Mouse (Mus musculus) neural tube, embryonic 13.5 days (tissue): ENCODE data around the gene 4930415O20Rik. TPM values are rescaled to one million over a fixed set of nuclear protein-coding genes. Genes with fewer than 3 reads are reported as not detected.
A peak's percentile ranks its signal among the peaks of the same experiment; 100 is the strongest.

ENCODE experiments used
- ATAC-seq: fragments of 200-750 bp; cut with Nextera tagmentation; 2 replicates; pipeline ENCODE4 v1.8.0; 2017; ENCODE audit warnings: low read depth, mild to moderate bottlenecking, moderate TSS enrichment, moderate library complexity
- H3K27ac ChIP-seq: fragments of 300-500 bp; sonication (generic); replicated peaks from 2 replicates; pipeline ENCODE4 v1.5.1; 2015; ENCODE audit warnings: moderate library complexity, mild to moderate bottlenecking, inconsistent platforms
- H3K27me3 ChIP-seq: fragments of 300-500 bp; sonication (generic); 2 replicates; pipeline ENCODE4 v1.6.1; 2015; ENCODE audit warnings: mild to moderate bottlenecking, inconsistent platforms
- H3K36me3 ChIP-seq: fragments of 300-500 bp; sonication (generic); 2 replicates; pipeline ENCODE4 v1.6.1; 2015; ENCODE audit warnings: mild to moderate bottlenecking, inconsistent platforms
- H3K4me1 ChIP-seq: fragments of 300-500 bp; sonication (generic); replicated peaks from 2 replicates; pipeline ENCODE4 v1.6.1; 2015; ENCODE audit warnings: inconsistent platforms
- H3K4me2 ChIP-seq: fragments of 300-500 bp; sonication (generic); 2 replicates; pipeline ENCODE4 v1.6.1; 2015; ENCODE audit warnings: inconsistent platforms, mild to moderate bottlenecking, moderate library complexity
- H3K4me3 ChIP-seq: fragments of 300-500 bp; sonication (generic); 2 replicates; pipeline ENCODE4 v1.5.1; 2015; ENCODE audit warnings: mild to moderate bottlenecking, inconsistent platforms
- H3K9ac ChIP-seq: fragments of 300-500 bp; sonication (generic); 2 replicates; pipeline ENCODE4 v1.6.1; 2015; ENCODE audit warnings: moderate library complexity, mild to moderate bottlenecking, inconsistent platforms
- H3K9me3 ChIP-seq: fragments of 300-500 bp; sonication (generic); 2 replicates; pipeline ENCODE4 v1.6.1; 2016; ENCODE audit warnings: inconsistent platforms
- WGBS: fragments of 180-500 bp; shearing (Covaris S2); methylation state at CpG from one replicate; pipeline ENCODE4 v1.1.7; 2015; 5-methylcytosine and 5-hydroxymethylcytosine counted together
- polyA plus RNA-seq: library from polyadenylated mRNA; unstranded; fragments of >200 nt; fragmentation: Nextera tagmentation; extraction: Ambion mirVana; gene quantifications from 2 replicates; pipeline ENCODE4 v1.2.1, GENCODE M21; 2015

Gene 4930415O20Rik
- polyA plus RNA-seq, 1 experiment from 2014 or later, result not detected

GRCm38 (mm10) chr15:98626487-98627212, 55.8 kb downstream of the 4930415O20Rik start:
- H3K9ac ChIP-seq, result no peak overlapping the region
- peaks cover 13% of the 10 kb centered on the region for H3K27me3 ChIP-seq
- no peak for ATAC-seq
- peaks cover 36% of the 10 kb centered on the region for H3K4me1 ChIP-seq
- H3K27ac ChIP-seq, result no peak overlapping the region
- 78% methylated on average over 7 of the region's 7 CpGs for WGBS
- no peak overlapping the region for H3K4me3 ChIP-seq
- H3K36me3 ChIP-seq, result no peaks in the 10 kb centered on the region
- no peaks in the 10 kb centered on the region for H3K9me3 ChIP-seq
- H3K4me2 ChIP-seq, result no peak overlapping the region

- Histone ChIP-seq H3K4me1 (peaks cover 56% of the 10 kb centered on the region), H3K4me2 (peak overlapping the region; percentile 42), H3K36me3 (no peaks in the 10 kb centered on the region), H3K9me3 (no peaks in the 10 kb centered on the region), H3K9ac (peak overlapping the region; percentile 35), H3K27me3 (peaks cover 22% of the 10 kb centered on the region), H3K27ac (peak overlapping the region; percentile 78), H3K4me3 (0 out of 2 replicates have a peak overlapping the region, but pooled peaks have one; percentile 1)
- WGBS, result 5% methylated on average over 20 of the region's 20 CpGs
- peak; percentile 24 for ATAC-seq
These were observed 57.9 kb downstream of the 4930415O20Rik start for GRCm38 (mm10) chr15:98628589-98629254.

GRCm38 (mm10) chr15:98629464-98629863, 58.7 kb downstream of the 4930415O20Rik start:
- no peaks in the 10 kb centered on the region for H3K36me3 ChIP-seq
- peaks cover 62% of the 10 kb centered on the region for H3K4me1 ChIP-seq
- H3K4me3 ChIP-seq, result no peak overlapping the region
- H3K4me2 ChIP-seq, result no peak overlapping the region
- WGBS, result 40% methylated on average over 6 of the region's 6 CpGs
- ATAC-seq, result no peak
- peak overlapping the region; percentile 78 for H3K27ac ChIP-seq
- peaks cover 22% of the 10 kb centered on the region for H3K27me3 ChIP-seq
- H3K9me3 ChIP-seq, result no peaks in the 10 kb centered on the region
- H3K9ac ChIP-seq, result peak overlapping the region; percentile 35

- H3K4me2 ChIP-seq, result peak within 1 kb of the TSS; percentile 88
- WGBS, result 31% methylated on average over 4 of the region's 4 CpGs
- no peak for ATAC-seq
- peak within 1 kb of the TSS; percentile 94 for H3K9ac ChIP-seq
- no peaks in the 10 kb centered on the region for H3K36me3 ChIP-seq
- H3K27ac ChIP-seq, result peak within 1 kb of the TSS; percentile 96; the same call in 1 of the 2 replicates
- peaks cover 22% of the 10 kb centered on the region for H3K27me3 ChIP-seq
- peaks cover 66% of the 10 kb centered on the region for H3K4me1 ChIP-seq
- peak within 1 kb of the TSS; percentile 62 for H3K4me3 ChIP-seq
- H3K9me3 ChIP-seq, result no peaks in the 10 kb centered on the region
These were observed 59.7 kb downstream of the 4930415O20Rik start, which contains the start of gene Cacnb3 for GRCm38 (mm10) chr15:98630540-98630939. TSS of gene Cacnb3 (plus strand) at chr15:98630840.

GRCm38 (mm10) chr15:98631493-98631892, 60.7 kb downstream of the 4930415O20Rik start:
- H3K27ac ChIP-seq, result peak overlapping the region; percentile 96; the same call in 1 of the 2 replicates
- H3K36me3 ChIP-seq, result no peaks in the 10 kb centered on the region
- no peaks in the 10 kb centered on the region for H3K9me3 ChIP-seq
- 0 out of 2 replicates have a peak, but pooled peaks have one; percentile 3 for ATAC-seq
- H3K4me2 ChIP-seq, result peak overlapping the region; percentile 88
- peaks cover 22% of the 10 kb centered on the region for H3K27me3 ChIP-seq
- H3K4me3 ChIP-seq, result peak overlapping the region; percentile 62
- H3K4me1 ChIP-seq, result peaks cover 72% of the 10 kb centered on the region
- H3K9ac ChIP-seq, result peak overlapping the region; percentile 94
- WGBS, result 1% methylated on average over 18 of the region's 18 CpGs

- H3K9me3 ChIP-seq, result no peaks in the 10 kb centered on the region
- WGBS, result under 1% methylated on average over 25 of the region's 25 CpGs
- ATAC-seq, result peak; percentile 24
- no peaks in the 10 kb centered on the region; the same call in 1 of the 2 replicates for H3K36me3 ChIP-seq
- peak overlapping the region; percentile 94 for H3K9ac ChIP-seq
- peak overlapping the region; percentile 96 for H3K27ac ChIP-seq
- H3K4me3 ChIP-seq, result peak overlapping the region; percentile 62
- H3K4me1 ChIP-seq, result peaks cover 80% of the 10 kb centered on the region
- peaks cover 22% of the 10 kb centered on the region for H3K27me3 ChIP-seq
- H3K4me2 ChIP-seq, result peak overlapping the region; percentile 88
These were observed 61.4 kb downstream of the 4930415O20Rik start for GRCm38 (mm10) chr15:98632107-98632744.

- Histone ChIP-seq H3K27ac (peak overlapping the region; percentile 96), H3K4me2 (peak overlapping the region; percentile 88), H3K27me3 (peaks cover 22% of the 10 kb centered on the region), H3K9me3 (no peaks in the 10 kb centered on the region), H3K36me3 (no peaks in the 10 kb centered on the region; the same call in 1 of the 2 replicates), H3K4me3 (peak overlapping the region; percentile 62), H3K4me1 (peaks cover 86% of the 10 kb centered on the region), H3K9ac (peak overlapping the region; percentile 94)
- WGBS, result 1% methylated on average over 4 of the region's 4 CpGs
- ATAC-seq, result no peak
These were observed 62.1 kb downstream of the 4930415O20Rik start for GRCm38 (mm10) chr15:98632921-98633320.

- H3K27me3 ChIP-seq, result peaks cover 22% of the 10 kb centered on the region
- peak overlapping the region; percentile 94 for H3K9ac ChIP-seq
- H3K36me3 ChIP-seq, result peaks cover 2% of the 10 kb centered on the region; the same call in 1 of the 2 replicates
- ATAC-seq, result no peak
- H3K4me1 ChIP-seq, result peaks cover 76% of the 10 kb centered on the region
- no peaks in the 10 kb centered on the region for H3K9me3 ChIP-seq
- peak overlapping the region; percentile 88 for H3K4me2 ChIP-seq
- peak overlapping the region; percentile 96 for H3K27ac ChIP-seq
- peak overlapping the region; percentile 62 for H3K4me3 ChIP-seq
- WGBS, result 1% methylated on average over 25 of the region's 25 CpGs
These were observed 63.1 kb downstream of the 4930415O20Rik start for GRCm38 (mm10) chr15:98633822-98634470.

GRCm38 (mm10) chr15:98634541-98635081, 63.8 kb downstream of the 4930415O20Rik start:
- WGBS, result under 1% methylated on average over 52 of the region's 65 CpGs
- Histone ChIP-seq H3K4me3 (peak overlapping the region; percentile 62), H3K4me1 (peaks cover 69% of the 10 kb centered on the region), H3K36me3 (peaks cover 9% of the 10 kb centered on the region), H3K9ac (peak overlapping the region; percentile 94), H3K9me3 (no peaks in the 10 kb centered on the region), H3K27ac (peak overlapping the region; percentile 96), H3K4me2 (peak overlapping the region; percentile 88), H3K27me3 (peaks cover 22% of the 10 kb centered on the region)
- peak; percentile 60 for ATAC-seq

- Histone ChIP-seq H3K36me3 (peaks cover 16% of the 10 kb centered on the region), H3K27me3 (peaks cover 17% of the 10 kb centered on the region), H3K27ac (peak overlapping the region; percentile 96), H3K4me2 (peak overlapping the region; percentile 88), H3K9me3 (no peaks in the 10 kb centered on the region), H3K4me3 (peak overlapping the region; percentile 62), H3K9ac (peak overlapping the region; percentile 94), H3K4me1 (peaks cover 67% of the 10 kb centered on the region)
- ATAC-seq, result peak; percentile 8; the same call in 1 of the 2 replicates
- WGBS, result under 1% methylated on average over 21 of the region's 21 CpGs
These were observed 64.6 kb downstream of the 4930415O20Rik start for GRCm38 (mm10) chr15:98635291-98635841.

- WGBS, result 29% methylated on average over 5 of the region's 5 CpGs
- ATAC-seq, result no peak
- H3K27ac ChIP-seq, result peak overlapping the region; percentile 59
- H3K27me3 ChIP-seq, result peaks cover 10% of the 10 kb centered on the region
- peak overlapping the region; percentile 62 for H3K4me3 ChIP-seq
- H3K36me3 ChIP-seq, result peaks cover 28% of the 10 kb centered on the region
- H3K4me1 ChIP-seq, result peaks cover 56% of the 10 kb centered on the region
- no peaks in the 10 kb centered on the region for H3K9me3 ChIP-seq
- H3K4me2 ChIP-seq, result peak overlapping the region; percentile 88
- peak overlapping the region; percentile 94 for H3K9ac ChIP-seq
These were observed 65.7 kb downstream of the 4930415O20Rik start for GRCm38 (mm10) chr15:98636517-98636916.
